Mouse (Mus musculus) adrenal gland, postnatal 14 days (tissue): ENCODE measurements around the gene Hist1h4f. TPM values are rescaled to one million over a fixed set of nuclear protein-coding genes. Genes with fewer than 3 reads are reported as not detected.
A peak's percentile ranks its signal among the peaks of the same experiment; 100 is the strongest.

ENCODE experiments used
- DNase-seq: peaks from one replicate; pipeline ENCODE4 v3.0.0; 2021; ENCODE audit warnings: mixed read lengths
- microRNA-seq, 2 experiments: library from miRNA; unstranded; fragments of <30 nt; microRNA quantifications; one replicate each; pipeline ENCODE4 v1.2.0; 2021
- total RNA-seq: library from RNA; stranded (reverse); gene quantifications from 2 replicates; pipeline ENCODE4 v1.2.3, GENCODE M21; 2021

The Hist1h4f gene
- total RNA-seq, 1 experiment from 2014 or later = 382 TPM

DNA sequence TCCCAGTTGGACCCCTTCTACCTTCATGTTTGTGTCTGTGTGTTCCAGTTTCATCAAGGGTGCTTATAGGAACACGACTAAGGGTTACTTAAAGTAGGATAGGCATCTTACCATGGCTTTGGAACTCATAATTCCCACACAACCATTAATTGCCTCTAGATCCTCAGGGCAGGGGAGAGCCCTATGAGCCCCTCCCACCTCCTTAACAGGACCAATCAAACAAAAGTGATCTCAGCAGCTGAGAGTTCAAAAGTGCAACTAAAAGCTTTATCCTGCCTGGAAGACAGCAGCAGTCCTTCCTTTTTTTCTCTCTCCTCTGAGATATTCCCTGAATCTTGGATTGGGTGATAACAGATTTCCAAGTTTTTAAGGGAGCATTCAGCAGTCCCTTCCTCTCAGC lies 41.3 kb downstream of the Hist1h4f start:
- DNase-seq = no peak

DNA sequence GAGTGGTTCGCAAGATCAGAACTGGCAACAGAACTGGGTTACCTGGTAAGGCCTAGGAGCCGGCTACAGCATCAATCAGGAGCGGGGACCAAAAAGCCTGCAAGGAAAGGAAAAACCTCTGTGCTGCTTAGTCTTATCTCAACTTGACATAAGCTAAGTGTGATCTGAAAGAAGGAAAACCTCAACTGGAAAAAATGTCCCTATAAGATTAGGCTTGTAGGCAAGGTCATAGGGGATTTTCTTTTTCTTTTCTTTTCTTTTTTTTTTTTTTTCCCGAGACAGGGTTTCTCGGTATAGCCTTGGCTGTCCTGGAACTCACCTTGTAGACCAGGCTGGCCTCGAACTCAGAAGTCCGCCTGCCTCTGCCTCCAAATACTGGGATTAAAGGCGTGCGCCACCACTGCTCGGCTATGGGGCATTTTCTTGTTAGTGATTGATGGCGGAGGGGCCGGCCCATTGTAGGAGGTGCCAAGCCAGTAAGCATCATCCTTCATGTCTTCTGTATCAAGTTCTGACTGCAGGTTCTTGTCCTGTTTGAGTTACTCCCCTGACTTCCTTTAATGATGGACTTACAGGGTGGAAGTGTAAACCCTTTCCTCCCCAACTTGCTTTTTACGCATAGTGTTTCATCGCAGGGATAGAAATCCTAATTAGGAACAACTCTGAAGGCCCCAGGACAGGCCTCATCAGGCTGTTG lies 44.5 kb downstream of the Hist1h4f start:
- peak; percentile 41 for DNase-seq

DNA sequence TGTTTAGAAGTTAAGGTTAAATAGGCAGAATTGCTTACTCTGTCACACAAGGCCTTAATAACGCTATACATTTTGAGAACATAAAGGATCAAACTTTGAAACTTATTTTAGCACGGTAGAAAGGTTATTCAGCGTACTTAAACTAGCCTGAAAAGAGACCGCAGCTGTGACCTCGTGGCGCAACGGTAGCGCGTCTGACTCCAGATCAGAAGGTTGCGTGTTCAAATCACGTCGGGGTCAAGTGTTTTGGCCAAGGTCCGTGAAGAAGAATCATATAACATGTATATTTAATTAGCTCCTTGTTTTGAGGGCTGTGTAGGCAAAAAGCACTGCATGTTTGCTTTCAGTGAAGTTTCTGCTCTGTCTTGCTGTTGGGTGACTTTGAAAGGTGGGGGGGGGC lies 45.1 kb downstream of the Hist1h4f start:
- peak; percentile 66 for DNase-seq

DNA sequence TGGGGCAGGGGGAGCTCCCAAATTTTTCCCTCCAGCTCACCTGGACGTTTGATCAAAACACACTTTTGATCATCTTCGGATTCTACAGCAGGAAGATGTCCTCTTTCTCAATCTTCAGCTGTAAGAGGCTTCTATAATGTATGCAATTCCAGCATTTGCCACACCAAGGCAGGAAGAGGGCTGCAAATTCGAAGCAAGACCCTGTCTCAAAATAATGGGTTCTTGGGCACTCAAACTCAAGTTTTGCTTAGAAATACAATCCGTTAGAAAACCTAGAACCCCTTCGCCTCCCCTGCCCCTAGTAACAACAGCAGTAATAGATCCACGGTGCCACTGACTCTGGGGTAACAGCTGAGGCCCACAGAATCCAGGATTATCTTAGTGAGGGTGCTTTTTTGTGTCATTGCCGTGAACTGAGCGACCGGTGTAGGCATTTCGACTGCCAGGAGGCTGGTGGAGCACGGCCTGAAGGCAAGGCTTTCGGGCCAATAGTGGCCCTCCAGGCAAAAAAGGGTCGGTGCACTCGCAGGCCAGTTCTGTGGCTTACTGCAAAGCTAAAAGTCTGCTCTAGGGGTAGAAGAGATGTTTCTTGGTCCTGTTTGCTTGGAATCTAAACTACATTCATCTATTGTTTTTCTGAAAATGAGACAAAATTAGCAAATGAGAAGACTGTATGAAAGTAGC lies 45.6 kb downstream of the Hist1h4f start:
- peak; percentile 22 for DNase-seq

DNA sequence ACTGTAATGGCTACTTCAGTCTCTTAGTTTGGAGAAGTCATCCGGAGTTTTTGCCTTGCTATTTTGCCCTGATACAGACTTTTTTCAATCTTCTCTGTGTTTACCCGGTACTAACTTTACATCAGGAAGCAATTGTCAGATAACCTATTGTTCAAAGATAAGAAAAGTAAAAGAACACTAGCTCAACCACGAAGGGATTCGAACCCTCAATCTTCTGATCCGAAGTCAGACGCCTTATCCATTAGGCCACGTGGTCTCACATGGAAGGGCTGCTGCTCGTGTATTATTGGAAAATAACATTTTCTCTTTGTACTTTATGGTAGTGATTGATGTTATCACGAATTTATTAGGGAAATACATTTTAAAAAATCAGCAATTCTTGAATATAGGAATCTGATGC lies 47.7 kb downstream of the Hist1h4f start:
- DNase-seq = peak; percentile 71

DNA sequence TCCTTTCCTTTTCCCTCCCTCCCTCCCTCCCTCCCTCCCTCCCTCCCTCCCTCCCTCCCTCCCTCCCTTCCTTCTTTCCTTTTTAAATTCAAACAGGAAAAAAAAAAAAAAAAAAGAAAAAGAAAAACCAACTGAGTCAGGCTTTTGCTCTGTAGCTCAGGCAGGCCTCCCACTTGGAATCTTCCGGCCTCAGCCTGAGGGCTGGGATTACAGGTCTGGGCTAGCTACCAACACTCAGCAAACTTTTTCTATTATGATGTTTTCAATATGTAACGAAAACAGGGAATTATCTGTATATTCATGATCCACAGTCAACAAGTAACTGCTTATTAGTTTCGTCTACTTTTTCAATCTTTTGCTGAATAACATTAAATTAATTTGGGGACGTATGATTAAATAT lies 48.5 kb downstream of the Hist1h4f start:
- no peak for DNase-seq

DNA sequence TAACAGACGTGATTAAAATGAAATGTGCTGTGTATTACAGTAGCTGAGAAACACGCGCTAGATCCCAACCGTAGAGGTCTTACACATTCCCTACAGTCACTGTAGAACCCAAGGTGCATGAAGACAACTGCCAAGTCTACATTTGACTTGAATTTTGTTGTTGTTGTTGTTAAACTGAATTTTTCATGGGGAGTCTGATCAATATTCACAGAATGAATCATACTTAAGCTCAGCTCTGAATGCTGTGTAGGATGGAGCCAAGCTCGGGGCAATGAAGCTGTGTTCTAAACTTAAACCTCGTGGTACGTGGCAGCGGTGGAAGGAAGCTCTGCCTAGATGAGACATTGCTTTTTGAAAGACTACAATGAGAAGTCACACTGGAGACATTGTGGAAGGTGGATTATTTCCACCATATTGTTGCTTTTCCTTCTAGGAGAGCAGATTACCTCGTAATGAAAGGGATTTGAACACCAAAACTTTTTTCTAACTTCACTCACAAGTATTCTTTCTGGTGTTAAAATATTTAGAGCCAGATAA lies 49.3 kb downstream of the Hist1h4f start:
- no peak for DNase-seq

DNA sequence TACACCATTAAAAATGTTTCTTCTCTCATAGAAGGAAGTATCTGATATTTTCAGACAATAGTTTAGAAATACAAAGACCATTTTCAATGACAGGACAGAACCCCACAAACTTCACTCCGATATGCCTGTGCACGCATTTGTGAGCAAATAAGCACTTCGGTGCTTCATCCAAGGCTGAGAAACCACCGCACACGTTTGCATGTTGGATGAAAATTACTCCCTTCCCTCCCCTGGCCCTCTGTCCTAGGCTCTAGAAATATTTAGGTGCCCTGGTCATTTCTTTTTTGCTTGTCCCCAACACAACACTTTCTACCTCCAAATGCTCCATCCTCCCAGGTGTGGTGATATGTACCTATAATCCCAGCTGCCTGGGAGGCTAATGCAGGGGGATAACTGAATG lies 49.9 kb downstream of the Hist1h4f start:
- DNase-seq = no peak

Small RNAs within 50 kb of the gene (microRNA-seq; reads per million reads assigned to microRNA genes)
- gene Gm44297 (0 to 0.43 reads per million in 2 experiments), gene Gm44359 (0 reads per million in 2 experiments), gene Gm44394 (0 to 0.38 reads per million in 2 experiments), gene n-TStga1 (1.3 to 2.3 reads per million in 2 experiments)

Other genes starting within 250 kb of the Hist1h4f start
- 20.6 and 26.1 TPM in 2 replicates for gene Zfp322a, start 182.4 kb downstream of the Hist1h4f start, total RNA-seq
- 5.9 and 6.3 TPM in 2 replicates for gene Abt1, start 127.8 kb downstream of the Hist1h4f start, total RNA-seq
- 0.19 TPM in 1 of 2 replicates, not detected in the other for gene Btn1a1, start 85.7 kb downstream of the Hist1h4f start, total RNA-seq
- not detected in 2 replicates for gene Btn2a2, start 62.8 kb downstream of the Hist1h4f start, total RNA-seq
- 699 and 771 TPM in 2 replicates for gene Hist1h4h, start 20.6 kb downstream of the Hist1h4f start, total RNA-seq
- 182 and 192 TPM in 2 replicates for gene Hist1h2af, start 17.7 kb downstream of the Hist1h4f start, total RNA-seq
- gene Hist1h3g, start 16.2 kb downstream of the Hist1h4f start, total RNA-seq = 64.2 and 80.0 TPM in 2 replicates
- 18.0 and 26.2 TPM in 2 replicates for gene Hist1h2bh, start 8.3 kb downstream of the Hist1h4f start, total RNA-seq
- gene Hist1h3f, start 7.6 kb downstream of the Hist1h4f start, total RNA-seq = 72.3 and 84.2 TPM in 2 replicates
- gene Hist1h1d, start 1.6 kb upstream of the Hist1h4f start, total RNA-seq = 19.2 and 24.2 TPM in 2 replicates
- 184 TPM in 2 replicates for gene Hist1h3e, start 10.7 kb upstream of the Hist1h4f start, total RNA-seq
- gene Hist1h2ae, start 19.6 kb upstream of the Hist1h4f start, total RNA-seq = 28.8 and 36.1 TPM in 2 replicates
- gene Hist1h2bg, start 19.7 kb upstream of the Hist1h4f start, total RNA-seq = 288 and 319 TPM in 2 replicates
- gene Hist1h2bf, start 22.5 kb upstream of the Hist1h4f start, total RNA-seq = 127 and 167 TPM in 2 replicates
- gene Hist1h2ad, start 22.7 kb upstream of the Hist1h4f start, total RNA-seq = 12.6 and 14.1 TPM in 2 replicates
- 27.2 and 39.2 TPM in 2 replicates for gene Hist1h3d, start 24.1 kb upstream of the Hist1h4f start, total RNA-seq
- gene Hist1h4d, start 29.9 kb upstream of the Hist1h4f start, total RNA-seq = 250 and 265 TPM in 2 replicates
- 22.3 and 25.1 TPM in 2 replicates for gene Hist1h2be, start 69.5 kb upstream of the Hist1h4f start, total RNA-seq
- 139 and 157 TPM in 2 replicates for gene Hist1h1e, start 70.9 kb upstream of the Hist1h4f start, total RNA-seq
- 6.6 and 8.0 TPM in 2 replicates for gene Hist1h2ac, start 132.3 kb upstream of the Hist1h4f start, total RNA-seq
- gene Hist1h2bc, start 132.6 kb upstream of the Hist1h4f start, total RNA-seq = 84.6 and 133 TPM in 2 replicates
- 0.37 and 0.83 TPM in 2 replicates for gene Hist1h1t, start 144.2 kb upstream of the Hist1h4f start, total RNA-seq
- 161 and 165 TPM in 2 replicates for gene Hist1h4c, start 146.8 kb upstream of the Hist1h4f start, total RNA-seq
- 29.0 and 39.1 TPM in 2 replicates for gene Hfe, start 159.2 kb upstream of the Hist1h4f start, total RNA-seq
- gene Hist1h1c, start 187.2 kb upstream of the Hist1h4f start, total RNA-seq = 300 and 304 TPM in 2 replicates
- gene Hist1h3c, start 194.0 kb upstream of the Hist1h4f start, total RNA-seq = 82.5 and 109 TPM in 2 replicates
- 125 and 171 TPM in 2 replicates for gene Hist1h2bb, start 195.1 kb upstream of the Hist1h4f start, total RNA-seq
- gene Hist1h2ab, start 199.5 kb upstream of the Hist1h4f start, total RNA-seq = 157 and 198 TPM in 2 replicates
- 247 and 351 TPM in 2 replicates for gene Hist1h3b, start 200.6 kb upstream of the Hist1h4f start, total RNA-seq
- gene Hist1h4b, start 205.4 kb upstream of the Hist1h4f start, total RNA-seq = 217 and 308 TPM in 2 replicates
- 164 and 198 TPM in 2 replicates for gene Hist1h4a, start 209.6 kb upstream of the Hist1h4f start, total RNA-seq
- 183 and 216 TPM in 2 replicates for gene Hist1h3a, start 210.7 kb upstream of the Hist1h4f start, total RNA-seq
- gene Hist1h1a, start 212.0 kb upstream of the Hist1h4f start, total RNA-seq = 172 and 219 TPM in 2 replicates
- not detected in 2 replicates for gene Trim38, start 218.3 kb upstream of the Hist1h4f start, total RNA-seq